18 mouse cellular contexts compared by ENCODE assay signal in the genomic region with DNA sequence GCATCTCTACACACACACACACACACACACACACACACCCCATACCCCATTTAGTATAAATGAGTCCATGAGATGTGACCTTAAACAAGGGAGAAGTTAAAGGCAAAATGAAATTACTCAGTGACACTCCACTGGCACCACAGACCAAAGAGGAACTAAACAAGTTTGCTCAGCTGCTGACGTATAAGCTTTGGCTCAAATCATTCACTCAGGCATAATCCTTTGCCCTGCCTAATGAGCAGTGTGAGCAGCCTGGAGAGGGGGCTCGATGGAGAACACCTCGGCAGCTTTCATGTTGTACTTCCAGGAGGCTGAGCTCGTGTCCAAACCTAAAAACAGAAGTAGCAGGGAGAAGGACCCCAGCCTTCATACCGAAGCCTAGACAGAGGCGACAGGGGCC. TPM values are rescaled to one million over a fixed set of nuclear protein-coding genes. Genes with fewer than 3 reads are reported as not detected.
A peak's percentile ranks its signal among the peaks of the same experiment; 100 is the strongest.
DNase-seq lines count a peak whose midpoint lies in the region; ATAC-seq lines count a peak whose summit lies in the region.
"Had no signal": no experiment of that assay in that cellular context is flagged by ENCODE, and none has a peak within 500 bp of the region (broad histone marks: within the 10 kb centered on the region; RNA-seq: fewer than 3 reads in every experiment).

No protein-coding gene starts in this region.

- no peak for DNase-seq in kidney, adult 8-10 months
- DNase-seq in spleen, postnatal 36 days (ENCODE audit: low spot score in 2 of 2): peak; percentile 56 to 66
- DNase-seq in spleen, postnatal 14 days (ENCODE audit: low spot score in 2 of 2): no peak
- no peak for DNase-seq in gastrocnemius, adult 8-10 months (ENCODE audit: low spot score in 2 of 2)
- DNase-seq in left cerebral cortex, adult 9 months (ENCODE audit: low spot score in 2 of 2): no peak
- no peak for DNase-seq in testis, postnatal 14 days (ENCODE audit: low spot score)
- DNase-seq: adrenal gland, postnatal 14 days; cerebellum, postnatal 10 days; kidney, adult 18-20 months; thymus, postnatal 14 days had no signal

- H3K4me2 ChIP-seq in kidney, embryonic 16.5 days (replicated peaks; ENCODE audit: low read depth, low read length): no peak overlapping the region
- H3K4me2 ChIP-seq: forebrain, embryonic 13.5 days; limb, embryonic 13.5 days; lung, embryonic 15.5 days; midbrain, embryonic 13.5 days; stomach, embryonic 15.5 days had no signal

- H3K9me3 ChIP-seq in kidney, embryonic 16.5 days (ENCODE audit: low read length): no peaks in the 10 kb centered on the region
- H3K9me3 ChIP-seq: forebrain, embryonic 13.5 days; limb, embryonic 13.5 days; lung, embryonic 15.5 days; midbrain, embryonic 13.5 days; stomach, embryonic 15.5 days had no signal

- ATAC-seq in kidney, embryonic 16.5 days (ENCODE audit: low FRiP score, low TSS enrichment): no peak
- ATAC-seq: forebrain, embryonic 13.5 days; hindbrain, embryonic 16.5 days; midbrain, embryonic 13.5 days had no signal

- H3K4me3 ChIP-seq in kidney, embryonic 16.5 days (ENCODE audit: low read length): no peak overlapping the region
- H3K4me3 ChIP-seq in macrophage (ENCODE audit: inconsistent target): no peak overlapping the region
- H3K4me3 ChIP-seq: forebrain, embryonic 13.5 days; limb, embryonic 13.5 days; lung, embryonic 15.5 days; midbrain, embryonic 13.5 days; stomach, embryonic 15.5 days had no signal

- H3K9ac ChIP-seq in kidney, embryonic 16.5 days (replicated peaks; ENCODE audit: low read length): 0 out of 2 replicates have a peak overlapping the region, but pooled peaks have one; percentile 22
- H3K9ac ChIP-seq: forebrain, embryonic 13.5 days; limb, embryonic 13.5 days; lung, embryonic 15.5 days; midbrain, embryonic 13.5 days; stomach, embryonic 15.5 days had no signal

- H3K79me2 ChIP-seq in macrophage (ENCODE audit: inconsistent target): peaks cover 97% of the 10 kb centered on the region

- WGBS in kidney, embryonic 16.5 days: 64% methylated on average over 6 of the region's 6 CpGs
- 27% methylated on average over 6 of the region's 6 CpGs for WGBS in macrophage (ENCODE audit: missing documents)

- no peak overlapping the region for H3K27ac ChIP-seq in kidney, embryonic 16.5 days (ENCODE audit: low read length)
- H3K27ac ChIP-seq in macrophage: peak overlapping the region; percentile 71
- H3K27ac ChIP-seq: forebrain, embryonic 13.5 days; limb, embryonic 13.5 days; lung, embryonic 15.5 days; midbrain, embryonic 13.5 days; stomach, embryonic 15.5 days had no signal

- H3K36me3 ChIP-seq in kidney, embryonic 16.5 days (ENCODE audit: insufficient read depth, low read length): no peaks in the 10 kb centered on the region
- H3K36me3 ChIP-seq in macrophage (ENCODE audit: inconsistent target): no peaks in the 10 kb centered on the region
- H3K36me3 ChIP-seq: limb, embryonic 13.5 days; lung, embryonic 15.5 days; midbrain, embryonic 13.5 days; stomach, embryonic 15.5 days had no signal

- no peaks in the 10 kb centered on the region for H3K27me3 ChIP-seq in kidney, embryonic 16.5 days (ENCODE audit: insufficient read depth, low read length)
- H3K27me3 ChIP-seq: forebrain, embryonic 13.5 days; limb, embryonic 13.5 days; lung, embryonic 15.5 days; midbrain, embryonic 13.5 days; stomach, embryonic 15.5 days had no signal

- peaks cover 23% of the 10 kb centered on the region for H3K4me1 ChIP-seq in kidney, embryonic 16.5 days (ENCODE audit: insufficient read depth, low read length)
- H3K4me1 ChIP-seq: lung, embryonic 15.5 days had no signal

RNA-seq across cellular contexts. Expression of a gene that starts 43.8 kb away (rescaled TPM):
- 53.9 and 54.8 TPM in 2 replicates for polyA plus RNA-seq in kidney, embryonic 16.5 days (2015; fragmentation: Nextera tagmentation; extraction: Ambion mirVana)
- total RNA-seq in macrophage (2018; cell fraction: chromatin; rRNA removed): 100 to 1,000 TPM in 19 of 26 experiments, 10 to 100 TPM in 7; 43.9 to 352 (median 164) TPM
- 10 to 100 TPM; 14.6 to 67.9 (median 47.5) TPM for total RNA-seq in macrophage (2018; cell fraction: cytosol; rRNA removed)
- total RNA-seq in macrophage (2018; cell fraction: nucleus; rRNA removed): 100 to 1,000 TPM in 14 of 26 experiments, 10 to 100 TPM in 12; 28.4 to 157 (median 105) TPM
- polyA plus RNA-seq in macrophage (2018): 22.5 to 38.4 TPM (median 36.0 TPM) in 3 replicates
- total RNA-seq in gastrocnemius, adult 8-10 months (2022): 10 to 100 TPM; 13.9 to 15.2 (median 15.1) TPM

Comparison
In these comparisons a context has a peak if more than half of its experiments do, and no peak if none do; other contexts are left out.
1. DNase-seq: peak in spleen, postnatal 36 days (2 of 2); none in kidney, adult 8-10 months (0 of 2), spleen, postnatal 14 days (0 of 2), gastrocnemius, adult 8-10 months (0 of 2), left cerebral cortex, adult 9 months (0 of 2) and testis, postnatal 14 days (single experiment).